Mouse (Mus musculus) neural tube, embryonic 15.5 days (tissue): Measurements from ENCODE around the gene Olfr465-ps1. TPM values are rescaled to one million over a fixed set of nuclear protein-coding genes. Genes with fewer than 3 reads are reported as not detected.

Experiments used
- ATAC-seq: fragments of 200-750 bp; cut with Nextera tagmentation; 2 replicates; pipeline ENCODE4 v1.8.0; 2017; ENCODE audit warnings: mild to moderate bottlenecking, moderate TSS enrichment, moderate library complexity; ENCODE audit not compliant: low FRiP score
- H3K27ac ChIP-seq: fragments of 300-500 bp; sonication (generic); replicated peaks from 2 replicates; pipeline ENCODE4 v1.5.1; 2015; ENCODE audit warnings: mild to moderate bottlenecking, inconsistent platforms
- H3K27me3 ChIP-seq: fragments of 300-500 bp; sonication (generic); replicated peaks from 2 replicates; pipeline ENCODE4 v1.6.1; 2015; ENCODE audit warnings: inconsistent platforms
- H3K36me3 ChIP-seq: fragments of 300-500 bp; sonication (generic); 2 replicates; pipeline ENCODE4 v1.6.1; 2015; ENCODE audit warnings: inconsistent platforms
- H3K4me1 ChIP-seq: fragments of 300-500 bp; sonication (generic); 2 replicates; pipeline ENCODE4 v1.6.1; 2015; ENCODE audit warnings: inconsistent platforms
- H3K4me2 ChIP-seq: fragments of 300-500 bp; sonication (generic); 2 replicates; pipeline ENCODE4 v1.6.1; 2015; ENCODE audit warnings: inconsistent platforms, mild to moderate bottlenecking, moderate library complexity
- H3K4me3 ChIP-seq: fragments of 300-500 bp; sonication (generic); replicated peaks from 2 replicates; pipeline ENCODE4 v1.5.1; 2015; ENCODE audit warnings: mild to moderate bottlenecking, inconsistent platforms
- H3K9ac ChIP-seq: fragments of 300-500 bp; sonication (generic); replicated peaks from 2 replicates; pipeline ENCODE4 v1.6.1; 2015; ENCODE audit warnings: mild to moderate bottlenecking, inconsistent platforms
- H3K9me3 ChIP-seq: fragments of 300-500 bp; sonication (generic); replicated peaks from 2 replicates; pipeline ENCODE4 v1.6.1; 2016; ENCODE audit warnings: inconsistent platforms
- WGBS: fragments of 180-500 bp; shearing (Covaris S2); methylation state at CpG from one replicate; pipeline ENCODE4 v1.1.7; 2015; ENCODE audit warnings: mixed read lengths; 5-methylcytosine and 5-hydroxymethylcytosine counted together
- polyA plus RNA-seq: library from polyadenylated mRNA; unstranded; fragments of >200 nt; fragmentation: Nextera tagmentation; extraction: Ambion mirVana; gene quantifications from 2 replicates; pipeline ENCODE4 v1.2.1, GENCODE M21; 2015

Olfr465-ps1 gene
- polyA plus RNA-seq = not detected in 2 replicates

- no peaks in the 10 kb centered on the region for H3K4me1 ChIP-seq
- no peaks in the 10 kb centered on the region for H3K9me3 ChIP-seq
- H3K4me2 ChIP-seq = no peak within 1 kb of the TSS
- no peak within 1 kb of the TSS for H3K4me3 ChIP-seq
- no peaks in the 10 kb centered on the region for H3K27me3 ChIP-seq
- H3K9ac ChIP-seq = no peak within 1 kb of the TSS
- no peak for ATAC-seq
- no peaks in the 10 kb centered on the region for H3K36me3 ChIP-seq
- WGBS = 87% methylated on average over 4 of the region's 4 CpGs
- no peak within 1 kb of the TSS for H3K27ac ChIP-seq
Measured at GRCm38 (mm10) chr13:65137789-65138188, at the start of gene Olfr465-ps1. TSS of gene Olfr465-ps1 (plus strand) at chr13:65138089.

GRCm38 (mm10) chr13:65095923-65096322 is 42.0 kb upstream of the Olfr465-ps1 start:
- whole genome bisulfite sequencing = 94% methylated on average over 4 of the region's 4 CpGs
- Histone ChIP-seq H3K36me3 (peaks cover 13% of the 10 kb centered on the region), H3K27ac (no peak overlapping the region), H3K4me3 (no peak overlapping the region), H3K9ac (no peak overlapping the region), H3K9me3 (no peaks in the 10 kb centered on the region), H3K4me1 (no peaks in the 10 kb centered on the region), H3K27me3 (no peaks in the 10 kb centered on the region), H3K4me2 (no peak overlapping the region)
- ATAC-seq = no peak

DNA sequence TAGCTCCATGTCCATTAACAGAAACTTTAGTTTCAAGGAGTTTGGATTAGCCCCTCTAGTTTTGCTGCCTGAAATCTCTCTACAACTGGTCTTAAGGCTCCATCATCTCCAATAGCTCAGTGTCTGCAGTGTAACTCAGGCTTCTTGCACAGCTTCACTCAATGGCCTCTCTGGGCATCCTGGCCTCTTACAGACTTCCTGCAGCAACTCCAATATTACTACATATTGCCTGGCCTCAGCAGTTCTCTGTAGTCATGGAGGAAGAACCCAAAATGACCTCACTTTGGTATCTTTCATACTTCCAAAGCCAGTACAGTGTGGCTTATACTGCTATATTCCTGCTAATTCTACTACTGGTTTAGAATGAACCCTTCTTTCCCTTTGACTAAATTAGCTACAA is 40.9 kb upstream of the Olfr465-ps1 start:
- no peaks in the 10 kb centered on the region for H3K27me3 ChIP-seq
- no peaks in the 10 kb centered on the region for H3K4me1 ChIP-seq
- no peak overlapping the region for H3K27ac ChIP-seq
- no peak overlapping the region for H3K9ac ChIP-seq
- no peak for ATAC-seq
- no peaks in the 10 kb centered on the region for H3K9me3 ChIP-seq
- no peak overlapping the region for H3K4me2 ChIP-seq
- H3K36me3 ChIP-seq = peaks cover 12% of the 10 kb centered on the region
- H3K4me3 ChIP-seq = no peak overlapping the region

DNA sequence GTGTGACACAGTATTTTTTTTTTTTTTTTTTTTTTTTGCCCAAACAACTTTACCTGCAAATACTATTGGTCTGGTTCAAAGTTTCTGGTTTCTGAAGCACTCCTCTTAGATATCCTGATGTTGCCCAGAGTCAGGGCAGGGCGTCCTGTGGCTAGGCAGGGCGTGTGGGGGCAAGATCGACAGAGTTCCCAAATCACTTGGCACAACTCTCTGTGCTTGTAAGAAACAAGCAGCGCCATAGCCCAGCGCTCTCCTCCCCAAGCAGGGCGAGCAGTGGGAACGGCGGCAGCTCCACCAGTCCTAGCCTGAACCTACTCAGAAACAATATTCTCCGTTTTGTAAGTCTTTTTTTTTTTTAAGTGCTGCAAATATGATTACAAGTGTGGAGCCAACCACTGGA is 37.2 kb upstream of the Olfr465-ps1 start:
- WGBS = 95% methylated on average over 9 of the region's 9 CpGs
- no peak overlapping the region for H3K9ac ChIP-seq
- H3K36me3 ChIP-seq = peaks cover 2% of the 10 kb centered on the region; the same call in 1 of the 2 replicates
- no peaks in the 10 kb centered on the region for H3K9me3 ChIP-seq
- H3K27me3 ChIP-seq = no peaks in the 10 kb centered on the region
- no peak overlapping the region for H3K4me3 ChIP-seq
- no peak overlapping the region for H3K27ac ChIP-seq
- no peaks in the 10 kb centered on the region for H3K4me1 ChIP-seq
- ATAC-seq = no peak
- H3K4me2 ChIP-seq = no peak overlapping the region

- no peak for ATAC-seq
- no peaks in the 10 kb centered on the region for H3K4me1 ChIP-seq
- 94% methylated on average over 3 of the region's 3 CpGs for WGBS
- peaks cover 2% of the 10 kb centered on the region; the same call in 1 of the 2 replicates for H3K36me3 ChIP-seq
- H3K9me3 ChIP-seq = no peaks in the 10 kb centered on the region
- no peak overlapping the region for H3K9ac ChIP-seq
- H3K4me2 ChIP-seq = no peak overlapping the region
- no peaks in the 10 kb centered on the region for H3K27me3 ChIP-seq
- H3K27ac ChIP-seq = no peak overlapping the region
- H3K4me3 ChIP-seq = no peak overlapping the region
Measured at GRCm38 (mm10) chr13:65101232-65101631, 36.7 kb upstream of the Olfr465-ps1 start.

DNA sequence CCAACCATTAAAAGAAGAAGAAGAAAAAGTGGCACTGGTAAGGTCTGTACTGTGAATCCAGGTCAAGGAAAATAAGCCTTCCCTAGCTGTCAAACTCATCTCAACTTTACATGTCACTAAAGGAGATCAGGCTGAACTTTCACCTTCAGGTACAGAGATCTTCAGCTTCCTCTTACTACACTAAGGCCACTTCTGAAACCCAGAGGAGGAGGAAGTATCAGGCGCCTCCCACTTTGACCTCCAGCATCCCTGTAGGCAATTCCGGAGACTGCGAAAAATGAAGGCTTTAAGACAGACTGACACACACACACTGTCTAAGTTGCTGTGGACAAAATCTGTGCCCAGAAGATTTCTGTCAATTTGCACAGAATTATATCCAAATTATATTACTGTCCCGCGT is 25.9 kb upstream of the Olfr465-ps1 start:
- ATAC-seq = no peak; the same call in 1 of the 2 replicates
- Histone ChIP-seq H3K4me1 (peaks cover 19% of the 10 kb centered on the region), H3K4me2 (peak overlapping the region; percentile 81), H3K27me3 (no peaks in the 10 kb centered on the region), H3K27ac (peak overlapping the region; percentile 84), H3K36me3 (no peaks in the 10 kb centered on the region), H3K9ac (peak overlapping the region; percentile 89), H3K9me3 (no peaks in the 10 kb centered on the region; the same call in 1 of the 2 replicates), H3K4me3 (peak overlapping the region; percentile 92)
- 3% methylated on average over 5 of the region's 5 CpGs for WGBS

DNA sequence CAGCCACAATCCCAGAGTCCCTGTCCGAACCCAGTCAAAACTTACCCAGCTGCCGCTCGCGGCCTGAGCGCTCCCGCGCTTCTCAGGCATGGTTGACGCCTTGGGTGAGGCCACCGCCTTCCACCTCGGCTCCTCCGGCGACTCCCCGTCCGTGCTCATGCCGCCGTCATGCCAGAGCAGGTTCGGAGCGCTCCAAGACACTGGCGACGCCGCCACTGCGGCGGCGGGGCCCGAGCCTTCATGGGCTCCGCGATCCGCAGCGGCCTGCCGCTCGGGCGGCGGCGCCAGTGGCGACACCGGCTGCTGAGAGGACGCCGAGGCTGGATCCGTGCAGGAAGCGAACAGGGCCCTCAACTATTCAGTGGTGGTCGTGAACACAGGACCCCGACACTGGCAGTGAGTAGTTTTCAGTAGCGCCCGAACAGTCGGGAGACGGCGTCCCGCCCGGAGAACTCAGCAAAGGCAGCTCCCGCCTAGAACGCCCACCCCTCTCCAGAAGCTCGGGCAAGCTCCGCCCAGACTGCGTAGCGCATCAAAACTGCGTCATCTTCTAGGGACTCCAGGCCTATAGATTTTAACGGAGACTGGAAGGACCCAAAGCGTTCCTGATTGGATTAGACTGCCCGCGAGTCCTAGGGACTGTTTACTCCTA is 25.3 kb upstream of the Olfr465-ps1 start, which contains the start of gene Mfsd14b:
Gene Mfsd14b (minus strand): TSS at position 517 of the 652 bp plus-strand sequence.
- peak; percentile 100 for ATAC-seq
- H3K9me3 ChIP-seq = no peaks in the 10 kb centered on the region; the same call in 1 of the 2 replicates
- H3K27ac ChIP-seq = peak within 1 kb of the TSS; percentile 84
- H3K27me3 ChIP-seq = no peaks in the 10 kb centered on the region
- H3K36me3 ChIP-seq = no peaks in the 10 kb centered on the region
- peak within 1 kb of the TSS; percentile 81 for H3K4me2 ChIP-seq
- peak within 1 kb of the TSS; percentile 92 for H3K4me3 ChIP-seq
- under 1% methylated on average over 60 of the region's 60 CpGs for WGBS
- H3K9ac ChIP-seq = peak within 1 kb of the TSS; percentile 89
- peaks cover 19% of the 10 kb centered on the region for H3K4me1 ChIP-seq

- Histone ChIP-seq H3K4me3 (peak overlapping the region; percentile 92), H3K36me3 (no peaks in the 10 kb centered on the region), H3K27ac (peak overlapping the region; percentile 84), H3K4me2 (peak overlapping the region; percentile 81), H3K9me3 (no peaks in the 10 kb centered on the region), H3K27me3 (no peaks in the 10 kb centered on the region), H3K9ac (peak overlapping the region; percentile 89), H3K4me1 (peaks cover 19% of the 10 kb centered on the region)
- peak; percentile 72 for ATAC-seq
- WGBS = 59% methylated on average over 3 of the region's 3 CpGs
Measured at GRCm38 (mm10) chr13:65113239-65113638, 24.6 kb upstream of the Olfr465-ps1 start.

DNA sequence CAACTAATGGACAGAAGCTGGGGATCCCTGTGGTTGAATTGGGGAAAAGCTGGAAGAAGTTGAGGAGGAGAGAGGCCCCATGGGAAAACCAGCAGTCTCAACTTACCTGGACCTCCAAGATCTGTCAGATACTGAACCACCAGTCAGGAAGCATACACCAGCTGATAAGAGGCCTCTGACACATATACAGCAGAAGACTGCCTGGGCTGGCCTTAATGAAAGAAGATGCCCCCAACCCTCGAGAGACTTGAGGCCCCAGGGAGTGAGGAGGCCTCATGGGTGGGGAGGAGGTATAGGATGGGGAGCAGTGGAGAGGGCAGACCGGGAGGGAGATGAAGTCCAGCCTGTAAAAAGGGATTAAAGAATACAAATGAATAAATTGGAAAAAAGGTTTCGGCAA is 16.9 kb upstream of the Olfr465-ps1 start:
- Histone ChIP-seq H3K9ac (no peak overlapping the region), H3K4me2 (no peak overlapping the region), H3K4me1 (no peaks in the 10 kb centered on the region), H3K4me3 (no peak overlapping the region), H3K9me3 (no peaks in the 10 kb centered on the region), H3K27ac (no peak overlapping the region), H3K36me3 (no peaks in the 10 kb centered on the region), H3K27me3 (no peaks in the 10 kb centered on the region)
- 64% methylated on average over 3 of the region's 3 CpGs for WGBS
- no peak for ATAC-seq

GRCm38 (mm10) chr13:65122111-65122510 is 15.8 kb upstream of the Olfr465-ps1 start:
- Histone ChIP-seq H3K27me3 (no peaks in the 10 kb centered on the region), H3K36me3 (no peaks in the 10 kb centered on the region), H3K4me3 (no peak overlapping the region), H3K9me3 (no peaks in the 10 kb centered on the region), H3K4me2 (no peak overlapping the region), H3K27ac (no peak overlapping the region), H3K4me1 (no peaks in the 10 kb centered on the region), H3K9ac (no peak overlapping the region)
- no peak for ATAC-seq
- WGBS = 89% methylated on average over 1 of the region's 1 CpGs

DNA sequence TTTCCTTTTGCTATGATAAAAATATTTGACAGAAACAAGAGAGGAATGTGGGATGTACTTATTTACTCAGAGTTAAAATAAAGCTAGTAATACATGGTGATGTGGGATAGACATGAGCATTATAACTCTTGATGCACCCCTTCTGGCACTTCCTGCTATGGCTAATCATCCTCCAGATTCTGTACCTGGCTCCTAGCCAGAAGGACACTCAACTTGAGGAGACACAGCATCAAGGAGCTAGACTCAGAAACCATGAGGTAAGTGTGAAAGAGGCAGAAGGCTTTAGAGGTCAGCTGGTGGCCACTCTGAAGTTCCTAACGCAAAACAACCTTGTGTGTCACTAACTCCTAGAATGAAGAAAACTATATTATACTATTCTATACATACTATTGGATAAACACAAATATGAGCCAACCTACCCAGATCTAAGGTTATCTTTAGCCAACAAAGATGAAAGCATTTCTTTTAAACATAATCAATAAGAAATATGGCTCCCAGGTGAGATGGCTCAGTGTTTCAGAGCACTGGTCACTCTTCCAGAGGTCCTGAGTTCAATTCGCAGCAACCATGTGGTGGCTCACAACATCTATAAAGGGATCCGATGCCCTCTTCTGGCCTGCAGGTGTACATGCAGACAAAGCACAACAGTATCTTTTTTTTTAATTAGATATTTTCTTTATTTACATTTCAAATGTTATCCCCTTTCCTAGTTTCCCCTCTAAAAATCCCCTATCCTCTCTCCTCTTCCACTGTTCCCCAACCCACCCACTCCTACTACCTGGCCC is 10.6 kb upstream of the Olfr465-ps1 start:
- no peaks in the 10 kb centered on the region for H3K9me3 ChIP-seq
- no peak overlapping the region for H3K27ac ChIP-seq
- H3K9ac ChIP-seq = no peak overlapping the region
- no peaks in the 10 kb centered on the region for H3K4me1 ChIP-seq
- H3K4me3 ChIP-seq = no peak overlapping the region
- H3K36me3 ChIP-seq = no peaks in the 10 kb centered on the region
- no peaks in the 10 kb centered on the region for H3K27me3 ChIP-seq
- WGBS = 65% methylated on average over 3 of the region's 3 CpGs
- no peak for ATAC-seq
- no peak overlapping the region for H3K4me2 ChIP-seq

DNA sequence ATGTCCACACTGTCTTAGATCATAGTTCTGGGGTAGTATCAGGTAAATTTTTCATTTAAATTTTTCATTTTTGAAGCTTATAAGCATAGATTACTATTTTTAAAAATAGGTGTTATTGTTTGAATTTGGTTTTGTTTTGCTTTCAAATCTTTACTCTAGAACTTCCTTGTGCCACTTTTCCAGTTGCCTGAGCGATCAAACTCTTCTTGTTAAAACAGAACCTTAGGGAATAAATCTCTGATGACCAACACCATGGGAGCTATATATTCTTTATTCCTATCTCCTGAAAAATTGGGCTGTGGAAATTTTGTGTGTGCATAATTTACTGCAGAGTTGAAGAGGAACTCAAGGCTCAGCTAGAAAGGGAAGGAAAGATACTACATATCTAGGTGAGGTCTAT is 12.1 kb downstream of the Olfr465-ps1 start, which contains the start of gene Olfr466:
Gene Olfr466 (plus strand): TSS at position 301 of the 400 bp plus-strand sequence.
- Histone ChIP-seq H3K9ac (no peak within 1 kb of the TSS), H3K4me2 (no peak within 1 kb of the TSS), H3K4me1 (no peaks in the 10 kb centered on the region), H3K4me3 (no peak within 1 kb of the TSS), H3K27ac (no peak within 1 kb of the TSS), H3K9me3 (no peaks in the 10 kb centered on the region), H3K36me3 (no peaks in the 10 kb centered on the region), H3K27me3 (no peaks in the 10 kb centered on the region)
- no peak for ATAC-seq
- WGBS = 84% methylated on average over 1 of the region's 1 CpGs
